Mouse (Mus musculus): ENCODE results near the gene Tlr4.

Tlr4 gene

DNA sequence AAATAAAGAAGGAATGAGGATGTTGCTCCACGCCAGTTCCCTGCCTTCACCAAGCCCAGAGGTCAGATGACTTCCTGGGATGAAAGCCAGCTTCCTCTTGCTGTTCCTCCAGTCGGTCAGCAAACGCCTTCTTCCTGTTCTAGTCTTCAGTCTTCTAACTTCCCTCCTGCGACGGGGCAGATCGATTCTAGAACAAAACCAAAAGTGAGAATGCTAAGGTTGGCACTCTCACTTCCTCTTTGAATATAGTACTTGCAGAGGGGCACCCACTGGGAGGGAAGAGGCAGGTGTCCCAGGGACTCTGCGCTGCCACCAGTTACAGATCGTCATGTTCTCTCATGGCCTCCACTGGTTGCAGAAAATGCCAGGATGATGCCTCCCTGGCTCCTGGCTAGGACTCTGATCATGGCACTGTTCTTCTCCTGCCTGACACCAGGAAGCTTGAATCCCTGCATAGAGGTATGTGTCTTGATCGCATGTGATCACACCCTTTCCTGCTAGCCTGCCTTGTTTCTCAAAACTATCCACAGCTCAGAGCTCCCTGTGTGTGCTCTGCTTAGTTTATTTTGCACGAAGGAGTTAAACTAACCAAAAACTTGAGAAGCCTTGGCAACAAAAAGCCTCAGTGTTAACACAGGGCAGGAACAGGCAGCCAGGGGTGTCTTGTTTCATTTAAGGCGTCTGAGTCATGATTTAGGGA, at the start of gene Tlr4:
Gene Tlr4 (plus strand): TSS at position 122 of the 700 bp plus-strand sequence.
- peak; percentile 55 for ATAC-seq (ENCODE audit: low TSS enrichment)

DNA sequence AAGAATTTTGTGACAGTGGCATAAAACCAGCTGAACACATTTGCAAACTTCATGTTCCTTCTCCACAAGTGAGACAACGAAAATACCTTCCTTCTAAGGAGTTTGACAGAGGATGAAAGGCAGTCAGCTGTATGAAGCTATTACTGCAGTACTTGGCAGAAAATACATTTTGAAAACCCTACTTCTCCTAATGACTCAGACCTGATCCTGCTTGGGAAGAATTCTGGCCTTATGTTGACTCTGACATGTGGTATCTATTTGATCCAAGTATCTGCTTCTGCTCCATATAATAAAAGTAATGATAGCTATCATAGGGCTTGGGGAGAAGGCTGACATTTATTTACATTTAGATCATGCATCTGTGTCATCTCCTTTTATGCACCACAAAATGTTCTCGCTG, 33.1 kb upstream of the Tlr4 start:
- ATAC-seq (ENCODE audit: low TSS enrichment), result peak; percentile 27; the same call in 1 of the 2 replicates

DNA sequence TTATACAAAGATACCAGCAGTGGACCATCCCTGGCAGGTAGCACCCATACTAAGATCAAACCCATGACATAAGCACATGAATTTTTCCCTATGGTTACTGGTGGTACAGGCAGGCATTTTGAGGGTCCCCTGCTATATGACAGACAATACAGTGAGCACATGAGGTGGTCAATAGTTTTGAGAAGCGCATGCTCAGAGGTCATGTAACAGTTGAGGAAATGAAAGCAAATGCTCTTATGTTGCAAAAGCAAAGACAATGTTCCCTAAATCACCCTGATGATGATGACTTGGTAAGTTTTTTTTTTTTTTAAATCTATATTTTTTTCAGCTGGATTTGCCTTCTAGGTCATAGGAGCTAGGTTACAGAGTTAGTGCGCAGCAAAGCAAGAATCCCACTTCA, 30.7 kb upstream of the Tlr4 start:
- no peak for ATAC-seq (ENCODE audit: low TSS enrichment)

DNA sequence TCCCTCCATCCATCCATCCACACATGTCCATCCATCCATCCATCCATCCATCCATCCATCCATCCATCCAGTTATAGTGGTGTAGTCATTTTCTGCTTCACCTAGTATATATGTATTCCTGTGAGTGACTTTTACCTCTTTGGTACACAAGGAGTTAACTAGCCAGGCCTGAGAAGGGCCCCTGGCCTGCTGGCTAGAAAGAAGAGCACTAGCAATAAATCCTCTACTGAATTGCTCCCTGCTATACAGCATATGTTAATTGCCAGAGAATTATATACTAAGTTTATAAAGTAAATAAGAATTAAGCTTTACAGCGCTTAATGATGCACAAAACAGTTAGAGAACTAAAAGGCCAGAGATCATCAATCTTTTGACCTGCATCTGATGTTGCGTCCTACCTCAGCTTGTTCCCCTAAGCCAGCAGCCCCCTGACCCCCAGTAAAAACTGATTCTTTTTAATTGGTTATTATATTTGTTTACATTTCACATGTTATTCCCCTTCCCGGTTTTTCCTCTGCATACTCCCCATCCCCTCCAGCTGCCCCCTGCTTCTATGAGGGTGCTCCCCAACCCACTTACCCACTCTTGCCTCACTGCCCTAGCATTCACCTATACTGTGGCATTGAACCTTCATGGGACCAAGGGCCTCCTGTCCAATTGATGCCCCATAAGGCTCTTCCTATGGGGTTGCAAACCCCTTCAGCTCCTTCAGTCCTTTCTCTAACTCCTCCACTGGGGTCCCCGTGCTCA, 22.7 kb upstream of the Tlr4 start:
- no peak for ATAC-seq (ENCODE audit: low TSS enrichment)

DNA sequence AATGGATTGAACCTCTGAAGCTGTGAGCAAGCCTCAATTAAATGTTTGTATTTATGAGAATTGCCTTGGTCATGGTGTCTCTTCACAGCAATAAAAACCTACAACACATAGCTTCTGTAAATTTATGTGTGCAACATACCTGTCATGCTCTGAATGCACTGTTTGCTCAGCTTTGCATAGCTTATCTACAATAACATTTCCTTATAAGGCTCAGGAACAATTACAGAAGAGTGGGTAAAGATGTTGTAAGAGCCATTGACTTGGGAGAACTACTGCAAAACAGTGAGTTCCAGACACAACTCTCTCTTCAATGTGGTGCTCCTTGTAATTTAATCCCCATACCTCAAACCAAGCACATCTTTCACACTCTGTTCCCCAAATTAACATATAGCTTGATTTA, 21.6 kb upstream of the Tlr4 start:
- no peak for ATAC-seq (ENCODE audit: low TSS enrichment)

DNA sequence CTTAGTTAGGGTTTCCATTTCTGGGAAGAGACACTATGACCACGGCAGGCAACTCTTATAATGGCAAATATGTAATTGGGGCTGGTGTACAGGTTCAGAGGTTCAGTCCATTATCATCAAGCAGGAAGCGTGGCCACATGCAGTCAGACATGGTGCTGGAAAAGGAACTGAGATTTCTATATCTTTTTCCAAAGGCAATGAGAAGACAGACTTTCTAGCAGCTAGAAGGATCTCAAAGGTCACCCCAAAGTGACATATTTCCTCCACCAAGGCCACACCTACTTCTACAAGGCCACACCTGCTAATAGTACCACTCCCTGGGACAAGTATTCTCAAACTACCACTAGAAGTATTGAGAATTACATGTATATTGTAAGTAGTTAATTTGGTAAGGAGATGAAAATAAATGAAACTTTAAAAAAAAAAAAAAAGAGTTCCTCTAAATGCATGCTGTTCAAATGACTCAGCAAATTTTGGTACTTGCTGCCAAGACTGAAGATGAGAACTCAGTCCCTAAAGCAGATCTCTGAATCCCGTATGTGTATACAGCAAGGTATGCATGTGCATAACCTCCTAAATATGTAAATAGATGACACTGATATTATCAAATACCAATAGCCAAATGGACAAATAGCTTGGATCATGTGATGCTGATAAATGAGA, 10.9 kb upstream of the Tlr4 start:
- no peak for ATAC-seq (ENCODE audit: low TSS enrichment)

DNA sequence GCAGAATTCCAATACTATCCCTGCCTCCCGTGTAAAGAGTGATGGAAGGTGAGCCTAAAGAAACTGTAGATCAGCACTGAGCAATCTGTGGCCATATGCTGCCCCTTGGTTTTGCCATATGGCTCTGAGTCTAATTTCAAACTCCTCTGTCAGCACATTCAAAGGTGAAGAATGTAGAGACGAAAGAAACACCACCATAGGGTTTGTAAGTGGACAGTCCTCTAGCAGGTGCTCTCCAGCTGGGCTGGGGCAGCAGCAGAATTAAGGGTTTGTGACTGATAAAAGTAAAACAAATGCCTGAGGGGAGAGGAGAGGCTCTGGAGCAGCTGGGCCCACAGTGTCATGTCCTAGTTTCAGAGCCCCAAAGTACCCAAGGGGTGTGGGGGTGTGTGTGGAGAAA, 6.2 kb upstream of the Tlr4 start:
- ATAC-seq (ENCODE audit: low TSS enrichment), result no peak

DNA sequence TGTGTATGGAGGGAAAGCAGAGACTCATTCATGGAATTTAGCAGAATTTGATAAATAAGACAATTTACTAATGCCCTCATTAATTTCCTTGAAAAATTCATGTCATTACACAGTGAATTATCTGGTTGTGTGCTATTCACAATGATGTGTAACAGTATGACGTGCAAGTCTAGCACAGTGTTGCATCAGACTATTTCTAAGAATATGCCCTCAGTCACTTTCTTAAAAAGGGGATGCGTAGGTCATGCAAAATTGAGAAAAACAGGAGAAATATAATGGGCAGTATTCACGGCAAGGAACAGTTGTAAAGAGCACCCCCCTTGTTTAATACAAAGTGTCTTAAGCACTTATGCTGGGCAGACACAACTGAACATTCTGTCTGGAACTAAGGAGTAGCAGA, 5.6 kb upstream of the Tlr4 start:
- no peak for ATAC-seq (ENCODE audit: low TSS enrichment)

DNA sequence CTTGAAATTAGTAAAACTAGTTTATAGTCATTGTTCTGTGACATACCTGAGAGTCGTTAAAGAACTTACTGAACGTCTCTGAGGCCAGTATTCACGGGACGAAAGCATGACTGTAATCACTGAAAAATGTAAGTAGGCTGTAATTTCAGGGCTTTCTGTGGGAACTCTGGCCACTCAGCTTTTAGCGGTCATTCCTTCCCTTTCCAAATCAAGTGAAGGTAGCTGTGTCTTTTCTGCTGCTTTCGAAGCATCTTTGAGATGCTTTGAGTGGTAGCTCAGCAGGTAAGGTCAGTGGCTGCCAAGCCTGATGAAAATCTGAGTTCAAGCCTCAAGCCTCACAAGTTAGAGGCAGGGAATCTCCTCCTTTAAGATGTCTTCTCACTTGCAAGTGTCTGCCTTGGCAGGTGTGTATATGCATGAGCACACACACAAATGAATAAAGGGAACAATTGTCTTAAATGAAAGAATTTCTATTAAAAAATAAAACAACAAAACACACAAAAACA, 832 bp downstream of the Tlr4 start:
- ATAC-seq (ENCODE audit: low TSS enrichment), result no peak

DNA sequence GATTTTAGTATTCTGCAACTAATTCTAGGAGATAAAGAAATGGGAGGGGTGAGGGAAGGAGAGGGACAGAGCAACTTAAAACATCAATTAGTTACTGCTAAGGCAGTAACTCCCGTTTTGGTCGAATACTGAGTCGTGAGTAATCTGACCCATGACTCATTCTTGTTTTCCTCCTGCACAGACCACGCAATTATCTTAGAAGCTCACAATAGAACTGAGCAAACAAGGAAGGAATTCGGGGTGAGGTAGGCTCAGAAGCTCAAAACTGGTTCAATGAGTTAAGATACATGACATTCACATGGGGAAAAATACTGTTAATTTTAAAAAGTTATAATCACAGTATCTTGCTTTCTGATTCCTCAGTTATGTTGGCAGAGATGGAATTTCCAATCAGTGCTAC, 1.3 kb downstream of the Tlr4 start:
- no peak for ATAC-seq (ENCODE audit: low TSS enrichment)

DNA sequence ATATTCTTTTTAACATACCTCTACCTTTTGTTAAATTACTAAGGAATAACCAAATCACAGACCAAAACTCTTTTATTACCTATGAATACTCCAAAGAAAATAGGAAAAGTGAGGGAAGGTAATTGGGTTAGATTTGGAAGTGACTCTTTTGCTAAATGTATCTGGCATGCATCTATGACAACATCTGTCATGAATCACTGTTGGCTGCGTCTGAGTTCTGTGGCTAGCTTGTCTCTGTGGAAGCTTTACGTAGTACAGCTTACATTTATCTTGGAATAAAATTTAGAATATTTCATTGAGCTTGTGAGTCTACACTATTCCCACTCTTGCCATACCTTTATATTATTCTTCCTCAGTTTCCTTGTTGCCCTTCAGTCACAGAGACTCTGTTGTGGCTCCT, 10.7 kb downstream of the Tlr4 start:
- no peak for ATAC-seq (ENCODE audit: low TSS enrichment)

DNA sequence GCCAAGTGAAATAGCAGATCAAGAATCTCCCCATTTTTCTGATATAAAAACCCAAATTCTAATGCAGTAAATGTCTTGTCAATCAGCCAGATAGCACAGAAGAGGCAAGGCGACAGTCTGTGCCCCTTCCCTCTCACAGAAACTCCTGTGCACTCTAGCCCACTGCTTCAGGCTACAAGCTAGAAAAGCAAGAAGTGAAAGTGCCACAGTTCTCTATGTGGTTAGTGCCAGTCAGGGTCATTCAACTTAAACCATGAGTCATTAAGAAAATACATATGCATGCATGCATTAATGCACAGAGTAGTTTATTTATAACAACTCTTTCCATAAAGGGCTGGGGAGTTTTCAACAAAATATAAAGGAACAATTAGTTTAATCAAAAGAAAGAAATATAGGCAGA, 15.9 kb downstream of the Tlr4 start:
- no peak for ATAC-seq (ENCODE audit: low TSS enrichment)

DNA sequence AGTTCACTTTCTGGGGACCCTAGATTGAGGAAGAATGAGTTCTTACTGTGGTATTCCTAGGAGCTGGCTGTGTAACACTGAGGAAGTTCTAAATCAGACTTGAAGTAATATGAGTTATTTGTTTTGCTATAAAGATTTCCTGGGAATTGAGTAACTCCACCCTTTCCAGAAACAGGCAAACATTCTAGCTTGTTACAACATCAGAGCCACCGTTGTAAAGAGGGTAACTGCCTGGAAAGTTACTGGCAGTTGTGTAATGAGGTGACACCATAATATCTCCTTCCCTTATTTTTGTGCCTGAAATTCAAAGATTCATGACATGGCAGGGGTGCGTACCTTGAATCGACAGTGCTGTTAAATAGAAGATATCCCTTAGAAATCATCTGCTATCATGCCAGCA, 24.6 kb downstream of the Tlr4 start:
- no peak for ATAC-seq (ENCODE audit: low TSS enrichment)

DNA sequence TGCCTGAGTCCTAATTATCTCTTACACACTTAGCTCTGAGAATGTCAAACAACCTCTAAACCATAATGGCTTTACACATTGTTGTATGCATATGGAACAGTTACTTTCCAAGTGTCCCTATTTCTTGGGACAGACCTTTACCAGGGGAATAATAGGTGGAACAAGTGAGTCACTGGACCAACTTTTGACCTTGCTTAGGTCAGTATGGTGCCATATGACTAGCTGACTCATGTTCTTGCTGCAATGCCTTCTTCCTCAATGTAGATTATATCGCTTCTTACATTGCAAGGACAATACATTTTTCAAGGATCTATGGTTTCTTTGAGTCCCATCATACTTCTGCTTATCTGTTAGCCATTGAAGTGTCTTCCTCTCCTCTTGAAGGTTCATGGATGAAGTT, 29.6 kb downstream of the Tlr4 start:
- no peak for ATAC-seq (ENCODE audit: low TSS enrichment)

DNA sequence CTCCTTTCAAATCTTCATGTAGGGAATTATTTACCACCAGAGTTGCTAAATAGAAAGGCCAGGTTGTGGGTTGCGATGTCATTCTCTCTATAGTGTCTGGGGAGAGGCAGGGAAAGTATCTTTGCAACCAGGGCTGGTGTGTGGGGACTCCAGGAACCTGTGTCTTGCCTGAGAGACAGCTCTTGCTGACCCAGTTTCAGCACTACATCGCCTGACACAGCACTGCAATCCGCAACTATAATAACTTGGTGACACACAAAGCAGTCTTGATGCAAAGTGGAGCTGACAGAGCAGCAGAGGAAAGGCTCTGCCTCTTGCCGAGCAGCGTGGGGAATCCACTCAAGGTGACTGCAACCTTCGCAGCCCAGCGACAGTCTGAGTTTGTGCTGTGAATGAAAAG, 42.5 kb downstream of the Tlr4 start:
- peak; percentile 96 for ATAC-seq (ENCODE audit: low TSS enrichment)

DNA sequence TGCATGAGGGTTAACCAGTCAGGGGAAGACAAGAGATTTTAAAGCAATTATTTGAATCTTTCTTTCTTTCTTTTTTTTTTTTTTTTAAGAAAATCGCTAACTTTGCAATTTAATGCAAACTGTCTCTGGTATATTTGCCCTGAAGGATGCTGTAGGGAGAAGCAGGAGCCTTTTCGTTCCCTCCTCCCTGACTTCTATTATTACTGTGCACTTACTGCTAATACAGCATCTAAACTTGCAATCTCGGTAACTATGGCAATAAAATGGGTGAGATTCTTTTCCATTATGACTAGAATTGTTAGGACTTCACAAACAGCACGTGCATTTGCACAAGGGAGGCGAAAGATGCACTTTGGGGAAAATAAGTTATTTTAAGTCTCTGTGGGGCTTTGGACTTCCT, 44.6 kb downstream of the Tlr4 start:
- ATAC-seq (ENCODE audit: low TSS enrichment), result no peak

DNA sequence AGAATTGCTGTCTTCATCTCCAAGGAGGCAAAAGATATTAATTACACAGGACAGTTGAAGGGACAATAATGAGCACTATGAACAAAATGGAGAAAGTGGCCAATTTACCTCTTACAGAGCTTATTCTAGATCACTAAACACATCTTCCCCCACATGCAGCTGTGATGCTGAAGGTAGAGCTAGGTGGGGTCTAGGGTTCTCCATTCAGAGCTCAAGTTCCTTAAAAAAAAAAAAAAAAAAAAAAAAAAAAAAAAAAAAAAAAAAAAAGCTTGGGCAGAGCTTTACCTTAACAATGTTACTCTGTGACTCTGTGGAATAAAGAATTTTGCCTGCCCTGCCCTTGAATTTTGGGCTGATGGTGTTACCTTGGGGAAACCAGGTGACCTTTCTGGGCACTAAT, 46.0 kb downstream of the Tlr4 start:
- ATAC-seq (ENCODE audit: low TSS enrichment), result no peak

DNA sequence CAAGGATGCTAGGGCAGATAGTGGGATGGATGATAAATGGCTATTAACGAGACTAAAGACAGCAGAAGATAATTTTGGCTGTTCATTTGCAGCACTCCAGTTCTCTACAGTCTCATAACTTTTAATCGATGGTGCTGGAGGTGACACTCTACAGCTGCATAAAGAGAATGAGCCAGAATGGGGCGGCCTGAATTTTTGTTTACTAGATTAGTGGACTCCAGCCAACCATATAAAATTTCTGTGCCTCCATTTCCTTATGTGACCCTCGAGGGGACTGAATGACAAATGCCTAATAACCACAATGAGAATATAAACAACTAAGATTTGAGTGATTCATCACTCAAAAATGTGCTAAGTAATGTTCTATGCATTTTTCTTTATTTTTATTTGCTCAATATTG, 48.4 kb downstream of the Tlr4 start:
- no peak for ATAC-seq (ENCODE audit: low TSS enrichment)

DNA sequence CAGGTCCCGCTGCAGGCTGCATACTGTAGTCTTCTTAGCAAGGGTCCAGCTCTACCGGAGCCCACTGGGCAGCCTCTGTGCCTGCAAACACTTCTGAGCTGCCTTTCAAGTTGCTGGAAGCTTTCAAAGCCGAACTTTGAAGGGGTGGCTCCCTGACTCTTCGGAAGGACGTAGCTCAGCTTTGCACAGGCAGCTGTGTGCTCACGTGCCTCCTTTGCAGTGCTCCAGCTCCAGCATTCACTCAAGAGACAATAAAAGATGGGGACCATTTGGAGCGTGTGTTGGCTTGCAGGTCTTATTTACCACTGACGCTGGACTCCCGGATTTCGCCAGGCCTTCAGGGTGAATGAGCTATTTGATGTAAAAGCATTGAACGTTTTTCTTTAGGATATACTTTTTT, 50.2 kb downstream of the Tlr4 start:
- no peak for ATAC-seq (ENCODE audit: low TSS enrichment)

DNA sequence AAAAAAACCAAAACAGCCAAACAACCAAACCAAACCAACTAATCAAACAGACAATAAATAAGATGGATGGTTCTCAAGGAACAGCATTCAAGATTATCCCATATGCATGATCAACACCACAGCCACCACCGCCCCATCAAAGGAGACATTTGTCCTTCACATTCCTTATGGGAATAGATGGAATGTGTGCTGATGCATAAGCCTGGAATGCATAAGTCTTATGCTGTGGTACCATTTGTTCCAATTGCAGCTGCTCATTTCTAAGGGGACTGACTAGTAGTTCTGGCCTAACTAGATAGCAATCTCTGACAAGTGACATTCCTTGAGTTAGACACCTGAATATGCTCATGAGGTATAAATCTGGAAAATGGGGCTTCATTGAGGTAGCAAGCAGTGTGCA, 54.1 kb downstream of the Tlr4 start:
- ATAC-seq (ENCODE audit: low TSS enrichment), result no peak

DNA sequence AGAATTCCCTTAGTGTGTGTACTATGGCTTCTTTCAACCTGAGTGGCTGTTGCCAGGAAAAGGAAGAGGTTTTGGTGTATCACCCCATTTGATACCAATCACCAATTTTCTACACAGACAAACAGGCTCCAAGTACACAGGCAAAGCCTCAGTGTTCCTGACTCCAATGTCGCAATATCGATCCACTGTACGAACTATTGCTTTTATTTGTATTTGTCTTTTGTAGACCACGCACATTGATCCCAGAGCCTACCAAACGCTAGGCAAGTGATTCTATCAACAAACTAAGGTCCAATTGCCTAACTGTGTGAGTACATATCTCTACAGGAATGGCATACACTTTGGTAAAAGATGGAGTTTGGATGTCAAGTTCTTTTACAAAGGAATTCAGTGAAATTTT, 55.9 kb downstream of the Tlr4 start:
- no peak for ATAC-seq (ENCODE audit: low TSS enrichment)

DNA sequence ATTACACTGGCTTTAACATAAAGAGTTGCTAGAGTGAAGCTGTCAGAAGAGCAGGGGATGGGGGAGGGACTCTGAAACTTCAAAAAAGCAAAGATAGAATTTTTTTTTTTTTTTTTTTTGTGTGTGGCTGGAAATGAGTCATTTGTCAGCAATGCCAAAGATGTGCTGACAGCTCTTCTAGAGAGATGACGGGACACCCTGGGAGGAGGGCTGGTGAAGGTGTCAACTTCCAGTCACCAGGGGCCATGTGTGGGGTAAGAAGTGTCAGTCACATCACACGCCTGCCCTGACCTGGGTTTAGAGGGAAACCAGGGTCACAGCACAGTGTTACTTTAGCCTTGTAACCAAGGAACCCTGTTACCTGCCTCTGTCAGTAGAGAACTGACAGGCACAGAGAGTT, 67.2 kb downstream of the Tlr4 start:
- ATAC-seq (ENCODE audit: low TSS enrichment), result no peak

DNA sequence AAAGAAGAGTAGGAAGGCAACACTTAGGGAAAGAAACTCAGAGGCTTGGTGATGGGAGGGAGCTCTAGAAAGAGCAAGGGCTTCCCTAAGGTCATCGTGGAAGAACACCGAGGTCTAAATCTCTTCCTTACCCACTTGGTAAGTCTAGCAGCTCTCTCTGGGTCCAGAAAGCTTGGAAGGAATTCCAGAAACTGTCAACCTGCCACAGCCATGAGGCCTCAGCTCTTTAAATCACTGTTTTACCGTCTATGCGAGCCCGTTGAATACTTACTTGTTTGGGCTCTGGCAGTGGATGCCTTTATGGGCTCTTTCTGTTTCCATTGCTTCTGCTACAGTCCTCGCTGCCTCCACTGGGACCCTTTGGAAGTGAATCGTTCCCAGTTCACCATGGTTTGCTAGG, 67.6 kb downstream of the Tlr4 start:
- ATAC-seq (ENCODE audit: low TSS enrichment), result no peak

Measured in frontal cortex, adult (tissue).